Mouse (Mus musculus): ENCODE data around the gene Csta1. TPM values are rescaled to one million over a fixed set of nuclear protein-coding genes. Genes with fewer than 3 reads are reported as not detected.
"Not testable (repeated sequence)": the region's sequence is repeated elsewhere in the genome, so short reads cannot be mapped to it uniquely, and the experiment has no call there.

The Csta1 gene
- polyA plus RNA-seq (2015; fragmentation: Nextera tagmentation; extraction: Ambion mirVana) = not detected in 2 replicates

DNA sequence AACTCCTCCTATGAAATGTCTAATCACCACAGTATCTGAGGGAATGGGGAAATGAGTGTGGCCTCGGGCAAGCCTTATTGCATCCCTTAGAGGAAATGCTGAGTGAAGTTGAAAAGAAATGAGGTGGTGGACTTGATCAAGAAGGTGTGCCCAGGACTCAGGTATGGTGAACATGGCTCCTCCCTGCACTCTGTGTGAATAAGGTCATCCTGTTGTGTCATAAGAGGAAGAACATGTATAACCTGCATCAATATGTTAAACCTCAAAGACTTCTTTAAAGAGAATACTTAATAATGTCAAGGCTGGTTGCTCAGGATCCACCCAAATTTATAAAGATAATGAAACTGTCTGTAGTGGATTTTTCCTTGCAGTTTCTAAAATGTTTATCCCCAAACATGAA lies at the start of gene Csta1:
TSS of gene Csta1 (minus strand) at position 101 of the 400 bp plus-strand sequence.
- no peak within 1 kb of the TSS for H3K4me3 ChIP-seq
- no peaks in the 10 kb centered on the region for H3K36me3 ChIP-seq (ENCODE audit: poor library complexity, severe bottlenecking)
- WGBS = 93% methylated on average over 1 of the region's 1 CpGs
- H3K9ac ChIP-seq = no peak within 1 kb of the TSS
- H3K27me3 ChIP-seq = no peaks in the 10 kb centered on the region
- no peak within 1 kb of the TSS for H3K27ac ChIP-seq
- ATAC-seq = no peak
- no peak within 1 kb of the TSS for H3K4me2 ChIP-seq
- H3K9me3 ChIP-seq (replicated peaks) = no peaks in the 10 kb centered on the region
- no peaks in the 10 kb centered on the region for H3K4me1 ChIP-seq

DNA sequence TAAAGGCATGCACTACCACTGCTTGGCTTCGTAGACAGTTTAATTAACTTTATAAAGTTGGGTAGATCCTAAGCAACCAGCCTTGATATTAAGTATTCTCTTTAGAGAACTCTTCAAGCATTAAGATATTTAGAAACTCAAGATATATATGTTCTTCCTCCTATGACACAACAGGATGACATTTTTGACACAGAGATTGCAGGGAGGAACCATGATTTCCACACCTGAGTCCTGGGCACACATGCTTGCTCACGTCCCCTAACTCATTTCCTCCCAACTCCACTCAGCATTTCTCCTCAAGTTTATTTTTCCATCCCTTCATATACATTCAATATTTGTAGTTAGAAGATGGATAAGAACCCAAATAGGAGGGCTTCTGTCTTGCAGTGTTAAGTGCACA lies 48.9 kb upstream of the Csta1 start:
- ATAC-seq = no peak
- 83% methylated on average over 2 of the region's 2 CpGs for WGBS
- H3K4me2 ChIP-seq = no peak overlapping the region
- H3K9ac ChIP-seq = no peak overlapping the region
- no peaks in the 10 kb centered on the region for H3K27me3 ChIP-seq
- no peaks in the 10 kb centered on the region for H3K36me3 ChIP-seq (ENCODE audit: poor library complexity, severe bottlenecking)
- no peaks in the 10 kb centered on the region for H3K4me1 ChIP-seq
- no peak overlapping the region for H3K4me3 ChIP-seq
- 0 out of 2 replicates have a peak, but pooled peaks cover 2% of the 10 kb centered on the region for H3K9me3 ChIP-seq (replicated peaks)
- H3K27ac ChIP-seq = no peak overlapping the region

DNA sequence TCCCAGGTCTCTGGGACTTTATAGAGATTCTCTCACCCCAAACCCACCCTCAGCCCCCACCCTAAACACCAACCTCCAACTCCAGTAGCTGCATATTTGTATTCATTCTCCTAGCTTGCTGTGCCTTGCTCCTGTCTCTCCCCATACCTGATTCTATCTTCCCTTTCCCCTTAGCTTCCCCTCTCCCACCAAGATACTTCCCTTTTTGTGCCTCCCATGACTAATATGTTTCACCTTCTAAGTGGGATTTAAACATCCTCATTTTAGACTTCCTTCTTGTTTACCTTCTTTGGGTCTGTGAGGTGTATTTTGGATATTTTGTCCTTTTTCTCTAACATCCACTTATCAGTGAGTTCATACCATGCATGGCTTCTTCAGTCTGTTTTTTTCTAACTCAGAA lies 45.1 kb upstream of the Csta1 start:
- no peak for ATAC-seq
- Histone ChIP-seq H3K9ac (no peak overlapping the region), H3K36me3 (ENCODE audit: poor library complexity, severe bottlenecking) (no peaks in the 10 kb centered on the region), H3K4me1 (no peaks in the 10 kb centered on the region), H3K4me2 (no peak overlapping the region), H3K27me3 (no peaks in the 10 kb centered on the region), H3K27ac (no peak overlapping the region), H3K4me3 (no peak overlapping the region), H3K9me3 (replicated peaks) (0 out of 2 replicates have a peak, but pooled peaks cover 3% of the 10 kb centered on the region)

DNA sequence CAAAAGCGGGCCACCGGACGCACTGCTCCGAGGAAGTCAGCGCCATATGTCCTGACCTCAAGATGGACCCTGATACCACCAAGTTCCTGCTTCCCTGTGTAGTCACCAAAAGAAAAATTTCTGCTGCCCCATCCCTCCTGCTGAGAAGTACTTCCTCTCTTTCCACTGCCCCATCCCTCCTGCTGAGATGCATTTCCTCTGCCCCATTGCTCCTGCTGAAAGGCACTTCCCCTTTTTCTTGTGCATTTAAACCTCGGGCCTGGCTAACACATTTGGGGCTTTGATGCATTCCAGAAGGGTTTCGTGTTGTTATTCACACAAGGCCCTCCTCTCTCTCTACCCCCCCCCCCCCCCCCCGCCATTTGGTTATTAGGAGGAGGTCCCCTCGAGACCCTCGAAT lies 36.8 kb upstream of the Csta1 start:
- not testable (repeated sequence) for H3K9me3 ChIP-seq (replicated peaks); ATAC-seq
- 79% methylated on average over 10 of the region's 10 CpGs for WGBS

DNA sequence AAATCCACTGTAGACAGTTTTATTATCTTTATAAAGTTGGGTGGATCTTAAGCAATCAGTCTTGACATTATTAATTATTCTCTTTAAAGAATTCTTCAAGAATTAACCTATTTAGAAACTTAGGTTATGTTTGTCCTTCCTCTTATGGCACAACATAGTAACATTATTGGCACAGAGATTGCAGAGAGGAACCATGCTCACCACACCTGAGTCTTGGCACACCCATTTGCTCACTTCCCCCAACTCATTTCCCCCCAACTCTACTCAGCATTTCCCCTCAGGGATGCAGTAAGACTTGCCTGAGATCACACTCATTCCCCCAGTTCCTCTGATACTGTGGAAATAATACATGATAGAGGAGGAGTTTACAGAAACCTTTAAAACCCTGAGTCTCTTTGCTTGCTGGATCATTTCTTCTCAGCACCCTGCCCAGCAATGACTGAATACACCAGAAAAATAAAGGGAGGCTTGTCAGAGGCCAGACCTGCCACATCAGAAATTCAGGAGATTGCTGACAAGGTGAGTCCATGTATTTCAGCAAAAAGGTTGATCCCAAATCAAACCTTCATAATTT lies 25.4 kb upstream of the Csta1 start, which contains the start of gene Stfa2l1:
TSS of gene Stfa2l1 (plus strand) at position 410 of the 574 bp plus-strand sequence.
- Histone ChIP-seq H3K27me3 (no peaks in the 10 kb centered on the region), H3K4me1 (no peaks in the 10 kb centered on the region), H3K9ac (no peak within 1 kb of the TSS), H3K9me3 (replicated peaks) (no peaks in the 10 kb centered on the region), H3K27ac (no peak within 1 kb of the TSS), H3K4me2 (no peak within 1 kb of the TSS), H3K4me3 (no peak within 1 kb of the TSS), H3K36me3 (ENCODE audit: poor library complexity, severe bottlenecking) (no peaks in the 10 kb centered on the region)
- ATAC-seq = no peak

More for the DNA sequence above, 36.8 kb upstream of the Csta1 start:
- not testable (repeated sequence) for H3K4me1 ChIP-seq; H3K27me3 ChIP-seq; H3K9ac ChIP-seq; H3K27ac ChIP-seq; H3K4me3 ChIP-seq; H3K36me3 ChIP-seq (ENCODE audit: poor library complexity, severe bottlenecking); H3K4me2 ChIP-seq

DNA sequence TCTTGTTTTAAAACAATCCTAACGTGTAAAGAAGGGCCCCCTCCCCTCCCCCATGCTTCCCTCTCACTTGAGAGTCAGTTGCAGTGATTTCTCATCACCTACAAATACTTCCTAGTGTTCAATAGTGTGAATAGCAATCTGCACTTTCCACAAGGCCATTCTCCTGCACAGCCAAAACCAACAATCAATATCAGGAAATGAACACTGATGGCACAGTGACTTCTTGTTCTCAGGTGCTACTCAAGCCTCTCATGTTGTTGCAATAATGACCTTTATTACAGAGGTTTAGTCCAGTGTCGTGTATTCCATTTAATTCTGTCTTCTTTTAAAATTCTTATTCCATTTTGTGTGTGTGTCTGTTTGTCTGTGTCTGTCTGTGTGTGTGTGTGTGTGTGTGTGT lies 7.2 kb upstream of the Csta1 start:
- no peak for ATAC-seq
- Histone ChIP-seq H3K9me3 (replicated peaks) (no peaks in the 10 kb centered on the region), H3K4me2 (no peak overlapping the region), H3K4me1 (no peaks in the 10 kb centered on the region), H3K4me3 (no peak overlapping the region), H3K27ac (no peak overlapping the region), H3K36me3 (ENCODE audit: poor library complexity, severe bottlenecking) (no peaks in the 10 kb centered on the region), H3K9ac (no peak overlapping the region), H3K27me3 (no peaks in the 10 kb centered on the region)
- 80% methylated on average over 2 of the region's 2 CpGs for WGBS

DNA sequence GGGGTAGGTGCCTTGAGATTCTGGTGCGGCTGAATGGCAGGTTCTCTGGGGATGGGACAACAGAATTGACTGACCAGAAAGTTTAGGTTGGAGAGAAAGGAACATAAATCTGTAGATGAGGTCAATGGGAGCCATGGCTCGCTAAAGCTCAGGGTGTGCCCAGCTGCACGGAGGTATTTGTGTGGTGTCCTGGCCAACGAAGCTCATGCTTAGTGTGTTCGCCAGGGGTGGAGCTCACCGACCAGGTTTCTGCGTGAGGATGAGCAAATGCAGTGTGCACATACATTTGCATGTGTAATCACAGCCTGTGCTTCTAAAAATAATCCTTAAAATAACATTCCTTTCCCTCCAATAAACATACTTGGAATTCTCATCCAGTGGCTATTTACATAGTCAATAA lies 2.9 kb downstream of the Csta1 start:
- no peak for ATAC-seq
- no peaks in the 10 kb centered on the region for H3K36me3 ChIP-seq (ENCODE audit: poor library complexity, severe bottlenecking)
- no peaks in the 10 kb centered on the region for H3K4me1 ChIP-seq
- H3K27ac ChIP-seq = no peak overlapping the region
- no peak overlapping the region for H3K4me2 ChIP-seq
- no peak overlapping the region for H3K4me3 ChIP-seq
- WGBS = 93% methylated on average over 7 of the region's 7 CpGs
- no peak overlapping the region for H3K9ac ChIP-seq
- H3K27me3 ChIP-seq = no peaks in the 10 kb centered on the region
- no peaks in the 10 kb centered on the region for H3K9me3 ChIP-seq (replicated peaks)

DNA sequence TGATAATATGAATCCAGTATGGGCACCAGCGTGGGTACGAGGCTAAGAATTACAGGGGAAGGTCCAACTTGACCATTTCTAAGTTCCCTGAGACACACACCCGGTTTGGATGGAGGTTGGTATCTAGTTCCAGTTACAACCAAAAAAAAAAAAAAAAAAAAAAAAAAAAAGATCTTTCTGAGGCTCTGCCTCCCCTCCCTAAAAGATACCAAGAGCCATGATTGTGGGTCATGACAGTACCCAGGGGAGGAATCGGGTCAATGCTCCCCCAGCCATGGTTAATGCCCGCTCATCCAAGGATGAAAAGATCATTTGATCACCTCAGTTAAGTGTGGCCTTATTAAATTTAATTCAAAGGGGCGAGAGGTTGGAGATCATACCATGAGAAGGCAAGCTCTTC lies 15.3 kb downstream of the Csta1 start:
- not testable (repeated sequence) for H3K9me3 ChIP-seq (replicated peaks); ATAC-seq; H3K9ac ChIP-seq; H3K4me3 ChIP-seq; H3K4me2 ChIP-seq; H3K27ac ChIP-seq; H3K27me3 ChIP-seq; H3K36me3 ChIP-seq (ENCODE audit: poor library complexity, severe bottlenecking); H3K4me1 ChIP-seq
- 94% methylated on average over 6 of the region's 6 CpGs for WGBS

DNA sequence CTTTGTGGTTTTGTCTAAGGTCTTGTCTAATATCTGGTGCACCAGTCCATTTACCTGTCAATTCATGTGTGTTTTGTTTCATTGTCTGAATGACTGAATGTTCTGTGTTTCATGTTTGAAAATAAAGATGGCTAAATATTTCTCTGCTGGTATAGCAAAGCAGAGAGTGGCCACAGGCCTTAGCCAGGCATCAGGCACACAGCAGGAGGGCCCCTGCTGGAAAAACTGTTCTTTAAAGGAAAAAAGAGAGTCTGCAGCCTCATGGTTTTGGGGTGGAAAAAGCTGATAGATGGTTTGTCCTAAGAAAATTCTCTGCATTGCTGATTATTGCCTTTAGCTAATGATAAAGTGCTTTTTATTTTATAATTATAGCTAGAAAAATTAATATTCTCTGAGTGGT lies 19.6 kb downstream of the Csta1 start:
- not testable (repeated sequence) for ATAC-seq; H3K9me3 ChIP-seq (replicated peaks); H3K4me3 ChIP-seq; H3K4me2 ChIP-seq; H3K9ac ChIP-seq; H3K36me3 ChIP-seq (ENCODE audit: poor library complexity, severe bottlenecking); H3K27me3 ChIP-seq; H3K4me1 ChIP-seq; H3K27ac ChIP-seq

DNA sequence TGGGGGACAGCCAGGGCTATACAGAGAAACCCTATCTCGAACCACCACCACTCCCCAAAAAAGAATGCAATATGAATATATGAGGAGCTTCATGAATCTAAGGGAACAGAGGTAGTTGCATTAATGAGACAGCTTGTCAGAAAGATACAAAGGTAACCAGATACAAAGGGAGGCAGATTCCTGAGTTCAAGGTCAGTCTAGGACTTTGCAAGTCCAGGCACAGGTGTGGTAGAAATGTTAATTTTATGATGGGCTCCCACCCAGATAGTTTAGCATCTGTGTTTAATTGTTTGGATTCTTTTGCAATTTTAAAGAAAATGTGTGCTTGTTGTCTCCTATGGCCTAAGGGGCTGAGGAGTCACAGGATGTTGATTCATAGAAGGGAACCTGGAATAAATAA lies 28.8 kb downstream of the Csta1 start:
- Histone ChIP-seq H3K4me1 (no peaks in the 10 kb centered on the region), H3K4me3 (no peak overlapping the region), H3K36me3 (ENCODE audit: poor library complexity, severe bottlenecking) (no peaks in the 10 kb centered on the region), H3K9me3 (replicated peaks) (peaks cover 9% of the 10 kb centered on the region), H3K27ac (no peak overlapping the region), H3K4me2 (no peak overlapping the region), H3K9ac (no peak overlapping the region), H3K27me3 (no peaks in the 10 kb centered on the region)
- ATAC-seq = no peak
- WGBS = 87% methylated on average over 1 of the region's 1 CpGs

DNA sequence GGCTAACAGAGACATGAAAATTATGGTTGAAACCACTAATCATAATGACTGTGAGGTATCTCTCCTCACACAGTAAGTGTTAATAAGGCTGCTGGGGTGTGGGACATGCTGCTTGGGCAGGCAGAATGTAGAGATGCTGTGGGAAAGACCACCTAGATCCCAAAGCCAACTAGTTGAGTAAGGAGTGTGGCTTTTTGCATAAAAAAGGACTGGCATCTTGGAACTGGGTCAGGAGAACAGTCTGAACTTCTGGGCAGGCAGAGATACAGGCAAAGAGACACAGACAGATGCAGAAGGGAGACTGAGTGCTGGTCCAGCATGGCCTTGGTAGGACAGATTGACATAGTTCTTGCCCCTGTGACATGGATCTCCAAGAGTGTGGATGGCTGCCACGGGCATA lies 29.5 kb downstream of the Csta1 start:
- H3K36me3 ChIP-seq (ENCODE audit: poor library complexity, severe bottlenecking) = no peaks in the 10 kb centered on the region
- H3K9me3 ChIP-seq (replicated peaks) = peaks cover 9% of the 10 kb centered on the region
- H3K27me3 ChIP-seq = no peaks in the 10 kb centered on the region
- H3K4me3 ChIP-seq = no peak overlapping the region
- 91% methylated on average over 1 of the region's 1 CpGs for WGBS
- no peaks in the 10 kb centered on the region for H3K4me1 ChIP-seq
- ATAC-seq = no peak
- H3K27ac ChIP-seq = no peak overlapping the region
- no peak overlapping the region for H3K4me2 ChIP-seq
- H3K9ac ChIP-seq = no peak overlapping the region

DNA sequence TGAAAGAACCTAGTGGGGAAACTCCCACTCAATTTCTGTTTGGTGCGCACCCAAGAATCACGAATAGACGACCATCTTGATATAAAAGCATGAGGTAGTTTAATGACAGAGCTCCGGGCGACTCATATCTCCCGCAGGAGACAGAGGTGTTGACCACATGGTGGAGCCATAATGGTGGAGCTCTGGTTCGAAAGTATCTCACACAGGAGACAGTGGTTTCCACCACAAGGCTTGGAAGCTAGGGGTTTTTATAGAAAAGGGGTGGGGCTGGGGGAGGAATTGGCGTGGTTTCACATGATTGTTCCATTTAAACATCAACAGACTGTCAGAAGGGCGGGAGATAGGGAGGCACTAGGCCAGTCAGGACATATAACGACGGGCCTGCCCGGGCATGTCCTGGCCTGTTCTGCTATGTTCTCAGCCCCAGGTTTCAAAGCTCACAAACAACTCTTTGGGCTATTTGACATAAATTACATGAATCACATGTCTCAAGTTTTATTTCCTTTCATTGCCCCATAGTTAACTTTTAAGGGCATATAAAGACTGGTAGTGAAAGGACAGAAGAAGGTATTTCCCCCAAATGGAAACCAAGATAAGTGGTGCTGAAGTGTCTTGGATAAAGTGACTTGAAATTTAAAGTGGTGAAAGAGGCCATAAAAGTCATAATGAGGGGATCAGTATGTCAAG lies 33.1 kb downstream of the Csta1 start:
- not testable (repeated sequence) for H3K27me3 ChIP-seq; H3K27ac ChIP-seq; ATAC-seq; H3K4me1 ChIP-seq; H3K36me3 ChIP-seq (ENCODE audit: poor library complexity, severe bottlenecking); H3K9me3 ChIP-seq (replicated peaks); H3K4me2 ChIP-seq; H3K9ac ChIP-seq; H3K4me3 ChIP-seq
- WGBS = 96% methylated on average over 12 of the region's 12 CpGs

DNA sequence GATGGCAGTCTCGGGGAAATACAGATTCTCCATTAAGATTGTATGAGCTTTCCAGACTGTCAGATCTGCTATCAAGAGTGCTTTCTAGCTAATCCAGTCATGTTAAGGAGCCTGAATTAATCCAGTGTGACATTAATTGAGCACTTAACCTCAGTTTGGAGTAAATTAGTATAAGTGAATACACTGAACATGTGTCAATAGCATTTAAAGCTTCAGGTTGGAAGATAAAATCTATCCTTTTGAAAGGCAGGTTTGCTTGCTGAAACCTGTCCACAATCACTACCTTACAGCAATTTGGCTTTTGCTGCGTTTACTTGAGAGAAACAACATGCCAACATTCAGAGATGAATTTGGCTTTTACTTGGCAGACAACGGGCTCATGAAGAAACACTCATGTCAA lies 37.0 kb downstream of the Csta1 start:
- no peaks in the 10 kb centered on the region for H3K9me3 ChIP-seq (replicated peaks)
- 91% methylated on average over 3 of the region's 3 CpGs for WGBS
- no peak for ATAC-seq

More for the DNA sequence above, 37.0 kb downstream of the Csta1 start:
- Histone ChIP-seq H3K27ac (no peak overlapping the region), H3K4me1 (no peaks in the 10 kb centered on the region), H3K4me2 (no peak overlapping the region), H3K4me3 (no peak overlapping the region), H3K27me3 (no peaks in the 10 kb centered on the region), H3K36me3 (ENCODE audit: poor library complexity, severe bottlenecking) (peaks cover 12% of the 10 kb centered on the region; the same call in 1 of the 2 replicates), H3K9ac (no peak overlapping the region)

Measured in forebrain, embryonic 13.5 days (tissue).